Mouse (Mus musculus) stomach, embryonic 16.5 days (tissue): ENCODE results near the gene Phf24. TPM values are rescaled to one million over a fixed set of nuclear protein-coding genes. Genes with fewer than 3 reads are reported as not detected.
A peak's percentile ranks its signal among the peaks of the same experiment; 100 is the strongest.

Experiments
- ATAC-seq: fragments of 200-750 bp; cut with Nextera tagmentation; 2 replicates; pipeline ENCODE4 v1.8.0; 2017; ENCODE audit warnings: moderate number of reproducible peaks, moderate TSS enrichment; ENCODE audit not compliant: insufficient read depth, low FRiP score
- H3K27ac ChIP-seq: fragments of 300-500 bp; sonication (generic); 2 replicates; pipeline ENCODE4 v1.5.1; 2014; ENCODE audit warnings: low read length
- H3K27me3 ChIP-seq: fragments of 300-500 bp; sonication (generic); 2 replicates; pipeline ENCODE4 v1.6.1; 2014; ENCODE audit warnings: low read length, control low read depth, mixed read lengths; ENCODE audit not compliant: control insufficient read depth, insufficient read depth
- H3K36me3 ChIP-seq: fragments of 300-500 bp; sonication (generic); 2 replicates; pipeline ENCODE4 v1.6.1; 2014; ENCODE audit warnings: low read length; ENCODE audit not compliant: control insufficient read depth, insufficient read depth
- H3K4me1 ChIP-seq: fragments of 300-500 bp; sonication (generic); 2 replicates; pipeline ENCODE4 v1.6.1; 2014; ENCODE audit warnings: low read length, control low read depth, mixed read lengths; ENCODE audit not compliant: control insufficient read depth, insufficient read depth
- H3K4me2 ChIP-seq: fragments of 300-500 bp; sonication (generic); 2 replicates; pipeline ENCODE4 v1.6.1; 2014; ENCODE audit warnings: low read depth, low read length, mixed read lengths
- H3K4me3 ChIP-seq: fragments of 300-500 bp; sonication (generic); replicated peaks from 2 replicates; pipeline ENCODE4 v1.5.1; 2014; ENCODE audit warnings: mild to moderate bottlenecking, low read length
- H3K9ac ChIP-seq: fragments of 300-500 bp; sonication (generic); 2 replicates; pipeline ENCODE4 v1.6.1; 2014; ENCODE audit warnings: low read length
- H3K9me3 ChIP-seq: fragments of 300-500 bp; sonication (generic); replicated peaks from 2 replicates; pipeline ENCODE4 v1.6.1; 2016; ENCODE audit warnings: low read length, control low read depth; ENCODE audit not compliant: control insufficient read depth
- WGBS: fragments of 180-500 bp; shearing (Covaris S2); extraction: QIAGEN DNeasy Blood & Tissue Kit; methylation state at CpG from one replicate; pipeline ENCODE4 v1.1.7; 2014; 5-methylcytosine and 5-hydroxymethylcytosine counted together
- polyA plus RNA-seq: library from polyadenylated mRNA; unstranded; fragments of >200 nt; fragmentation: Nextera tagmentation; extraction: Ambion mirVana; gene quantifications from 2 replicates; pipeline ENCODE4 v1.2.1, GENCODE M21; 2015

The Phf24 gene
- polyA plus RNA-seq, 1 experiment from 2014 or later: 2.2 TPM

- 0 out of 2 replicates have a peak, but pooled peaks have one; percentile 58 for ATAC-seq
- Histone ChIP-seq H3K36me3 (no peaks in the 10 kb centered on the region), H3K27ac (no peak overlapping the region), H3K4me1 (no peaks in the 10 kb centered on the region), H3K9ac (no peak overlapping the region), H3K4me2 (no peak overlapping the region), H3K27me3 (no peaks in the 10 kb centered on the region), H3K9me3 (no peaks in the 10 kb centered on the region), H3K4me3 (no peak overlapping the region)
- 69% methylated on average over 16 of the region's 16 CpGs for WGBS
Observed at GRCm38 (mm10) chr4:42879829-42880676, 36.4 kb upstream of the Phf24 start.

GRCm38 (mm10) chr4:42880677-42880948, 35.8 kb upstream of the Phf24 start:
- Histone ChIP-seq H3K27me3 (no peaks in the 10 kb centered on the region), H3K9ac (no peak overlapping the region), H3K4me3 (no peak overlapping the region), H3K4me1 (no peaks in the 10 kb centered on the region), H3K4me2 (no peak overlapping the region), H3K27ac (no peak overlapping the region), H3K9me3 (no peaks in the 10 kb centered on the region), H3K36me3 (no peaks in the 10 kb centered on the region)
- 44% methylated on average over 1 of the region's 1 CpGs for WGBS
- no peak for ATAC-seq

DNA sequence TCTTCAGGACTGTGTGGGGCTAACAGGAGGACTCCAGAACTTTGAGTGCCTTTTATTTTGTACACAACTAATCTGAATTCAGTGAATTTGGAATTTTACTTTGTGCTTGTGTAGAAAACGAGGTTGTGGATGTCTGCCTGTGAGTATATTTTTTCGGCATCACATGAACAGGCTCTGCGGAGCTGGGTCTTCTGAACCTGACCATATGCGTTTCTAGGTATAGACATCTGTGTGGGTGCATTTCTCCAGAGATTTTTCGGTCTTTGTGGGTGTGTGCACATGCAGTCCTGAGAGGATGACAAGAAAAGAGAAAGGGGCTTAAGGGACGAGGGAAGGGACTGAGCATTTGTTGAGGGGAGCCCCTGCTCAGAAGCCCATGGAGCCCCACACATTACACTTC, 29.5 kb upstream of the Phf24 start:
- H3K9ac ChIP-seq: no peak overlapping the region
- no peaks in the 10 kb centered on the region for H3K27me3 ChIP-seq
- no peak for ATAC-seq
- no peaks in the 10 kb centered on the region for H3K9me3 ChIP-seq
- H3K36me3 ChIP-seq: no peaks in the 10 kb centered on the region
- no peak overlapping the region for H3K4me3 ChIP-seq
- 89% methylated on average over 6 of the region's 6 CpGs for WGBS
- no peak overlapping the region for H3K4me2 ChIP-seq
- no peaks in the 10 kb centered on the region for H3K4me1 ChIP-seq
- H3K27ac ChIP-seq: no peak overlapping the region

DNA sequence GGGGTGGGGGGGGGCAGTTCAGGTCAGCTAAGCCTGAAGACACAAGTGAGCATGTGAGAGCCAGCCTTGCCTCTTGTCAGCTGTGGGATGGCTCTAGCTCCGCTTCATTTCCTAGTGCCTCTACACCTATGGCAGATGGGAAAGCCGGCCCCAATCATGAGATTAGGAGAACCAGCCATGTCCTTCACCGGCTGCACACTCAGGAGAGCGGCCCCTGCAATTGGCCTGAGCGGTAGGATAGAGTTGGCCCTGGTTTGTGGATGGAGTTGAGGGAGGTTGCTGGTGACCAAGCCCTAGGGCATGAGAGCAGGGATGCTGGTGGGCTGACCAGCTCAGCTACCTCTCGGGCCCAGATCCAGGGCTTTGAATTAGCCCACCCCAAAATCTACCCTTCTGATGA, 27.7 kb upstream of the Phf24 start:
- H3K9ac ChIP-seq: no peak overlapping the region

GRCm38 (mm10) chr4:42891176-42891575, 25.3 kb upstream of the Phf24 start:
- no peaks in the 10 kb centered on the region for H3K9me3 ChIP-seq
- H3K4me2 ChIP-seq: no peak overlapping the region
- H3K4me3 ChIP-seq: no peak overlapping the region
- ATAC-seq: no peak
- H3K27ac ChIP-seq: no peak overlapping the region
- no peaks in the 10 kb centered on the region for H3K4me1 ChIP-seq
- no peaks in the 10 kb centered on the region for H3K36me3 ChIP-seq
- WGBS: 65% methylated on average over 7 of the region's 7 CpGs
- no peaks in the 10 kb centered on the region for H3K27me3 ChIP-seq
- H3K9ac ChIP-seq: no peak overlapping the region

More for the DNA sequence above, 27.7 kb upstream of the Phf24 start:
- no peak overlapping the region for H3K4me2 ChIP-seq
- H3K27me3 ChIP-seq: no peaks in the 10 kb centered on the region
- ATAC-seq: no peak
- H3K9me3 ChIP-seq: no peaks in the 10 kb centered on the region
- no peaks in the 10 kb centered on the region for H3K4me1 ChIP-seq
- WGBS: 97% methylated on average over 6 of the region's 6 CpGs
- no peak overlapping the region for H3K27ac ChIP-seq
- H3K36me3 ChIP-seq: no peaks in the 10 kb centered on the region
- H3K4me3 ChIP-seq: no peak overlapping the region

- H3K27me3 ChIP-seq: no peaks in the 10 kb centered on the region
- H3K9ac ChIP-seq: no peak overlapping the region
- no peaks in the 10 kb centered on the region for H3K9me3 ChIP-seq
- 77% methylated on average over 7 of the region's 7 CpGs for WGBS
- no peaks in the 10 kb centered on the region for H3K4me1 ChIP-seq
- ATAC-seq: no peak
- H3K4me2 ChIP-seq: no peak overlapping the region
- H3K27ac ChIP-seq: no peak overlapping the region
- no peak overlapping the region for H3K4me3 ChIP-seq
- no peaks in the 10 kb centered on the region for H3K36me3 ChIP-seq
Observed at GRCm38 (mm10) chr4:42895118-42895517, 21.3 kb upstream of the Phf24 start.

DNA sequence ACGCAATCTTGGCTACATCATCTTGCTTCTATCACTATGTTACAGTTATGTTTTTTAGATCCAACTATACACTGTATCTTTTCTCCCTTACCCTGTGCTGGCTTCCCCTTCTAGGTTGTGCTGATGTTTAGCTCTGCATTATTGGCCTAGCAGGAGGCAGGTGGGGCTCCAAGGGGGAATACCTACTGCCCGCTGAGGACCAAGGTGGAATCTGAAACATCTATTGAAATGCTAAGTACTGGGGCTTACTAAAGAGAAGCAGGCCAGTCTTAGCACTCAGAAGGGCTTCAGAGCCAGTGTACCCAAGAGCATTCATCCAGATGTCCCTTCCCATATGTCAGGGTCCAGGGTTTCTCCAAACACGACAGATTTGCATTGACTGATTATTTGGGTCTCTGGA, 17.5 kb upstream of the Phf24 start:
- no peak for ATAC-seq
- Histone ChIP-seq H3K9me3 (no peaks in the 10 kb centered on the region), H3K36me3 (no peaks in the 10 kb centered on the region), H3K27ac (no peak overlapping the region), H3K27me3 (no peaks in the 10 kb centered on the region), H3K4me1 (no peaks in the 10 kb centered on the region), H3K9ac (no peak overlapping the region), H3K4me3 (no peak overlapping the region), H3K4me2 (no peak overlapping the region)
- WGBS: 40% methylated on average over 3 of the region's 3 CpGs

- no peak overlapping the region for H3K27ac ChIP-seq
- H3K9me3 ChIP-seq: no peaks in the 10 kb centered on the region
- no peak for ATAC-seq
- no peaks in the 10 kb centered on the region for H3K4me1 ChIP-seq
- no peak overlapping the region for H3K4me2 ChIP-seq
- H3K36me3 ChIP-seq: no peaks in the 10 kb centered on the region
- no peak overlapping the region for H3K4me3 ChIP-seq
- no peak overlapping the region for H3K9ac ChIP-seq
- no peaks in the 10 kb centered on the region for H3K27me3 ChIP-seq
- 63% methylated on average over 5 of the region's 5 CpGs for WGBS
Observed at GRCm38 (mm10) chr4:42900878-42901277, 15.6 kb upstream of the Phf24 start.

GRCm38 (mm10) chr4:42902174-42902573, 14.3 kb upstream of the Phf24 start:
- H3K9me3 ChIP-seq: no peaks in the 10 kb centered on the region
- no peak overlapping the region for H3K9ac ChIP-seq
- WGBS: 47% methylated on average over 9 of the region's 9 CpGs
- H3K4me3 ChIP-seq: no peak overlapping the region
- no peak for ATAC-seq
- H3K4me2 ChIP-seq: no peak overlapping the region
- H3K27ac ChIP-seq: no peak overlapping the region
- no peaks in the 10 kb centered on the region for H3K4me1 ChIP-seq
- no peaks in the 10 kb centered on the region for H3K27me3 ChIP-seq
- H3K36me3 ChIP-seq: no peaks in the 10 kb centered on the region
